ENCODE assay signal across 32 mouse cellular contexts in the genomic region with DNA sequence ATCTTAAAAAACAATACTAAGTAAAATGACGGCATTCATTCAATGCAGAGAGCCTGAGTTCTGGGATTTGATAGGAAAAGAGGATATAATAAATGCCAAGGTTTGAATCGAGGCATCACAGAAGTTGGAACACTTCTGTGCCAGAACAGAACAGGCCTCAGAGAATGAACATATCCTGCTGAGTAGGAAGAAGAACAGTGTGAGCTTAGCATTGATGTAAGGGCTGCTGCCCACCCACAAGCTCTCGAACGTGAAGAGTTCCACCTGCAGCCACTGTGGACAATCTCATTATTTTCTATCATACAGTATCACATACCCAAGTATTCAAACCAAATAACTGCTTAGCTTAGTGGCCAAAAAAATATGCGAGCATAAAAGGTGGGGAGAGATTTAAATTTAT.
DNase-seq lines count a peak whose midpoint lies in the region; ATAC-seq and TF ChIP-seq lines count a peak whose summit lies in the region.
"Had no signal": no experiment of that assay in that cellular context is flagged by ENCODE, and none has a peak within 500 bp of the region (broad histone marks: within the 10 kb centered on the region; RNA-seq: fewer than 3 reads in every experiment).

No protein-coding gene starts in this region.

- H3K27me3 ChIP-seq in forebrain, embryonic 14.5 days (replicated peaks; ENCODE audit: control insufficient read depth, insufficient read depth, low read length) = no peaks in the 10 kb centered on the region
- H3K27me3 ChIP-seq in forebrain, postnatal 0 days (ENCODE audit: insufficient read depth, low read length) = no peaks in the 10 kb centered on the region
- H3K27me3 ChIP-seq: embryonic facial prominence, embryonic 13.5 days; heart, embryonic 12.5 days; hindbrain, embryonic 13.5 days; limb, embryonic 15.5 days; midbrain, embryonic 13.5 days; neural tube, embryonic 13.5 days had no signal

- no peaks in the 10 kb centered on the region for H3K9me3 ChIP-seq in forebrain, embryonic 14.5 days (replicated peaks; ENCODE audit: control insufficient read depth, low read length)
- no peaks in the 10 kb centered on the region for H3K9me3 ChIP-seq in forebrain, postnatal 0 days (ENCODE audit: low read length)
- H3K9me3 ChIP-seq: embryonic facial prominence, embryonic 13.5 days; G1E; heart, embryonic 12.5 days; hindbrain, embryonic 13.5 days; limb, embryonic 10.5 days; limb, embryonic 15.5 days; midbrain, embryonic 13.5 days; neural tube, embryonic 13.5 days had no signal

- H3K9ac ChIP-seq in forebrain, embryonic 14.5 days (ENCODE audit: low read length) = no peak overlapping the region
- H3K9ac ChIP-seq in forebrain, postnatal 0 days = no peak overlapping the region
- H3K9ac ChIP-seq: embryonic facial prominence, embryonic 13.5 days; heart, embryonic 12.5 days; hindbrain, embryonic 13.5 days; limb, embryonic 15.5 days; liver, embryonic 14.5 days; midbrain, embryonic 13.5 days; neural tube, embryonic 13.5 days had no signal

- no peaks in the 10 kb centered on the region for H3K4me1 ChIP-seq in forebrain, embryonic 14.5 days (ENCODE audit: control insufficient read depth, insufficient read depth, low read length)
- H3K4me1 ChIP-seq in forebrain, postnatal 0 days (ENCODE audit: insufficient read depth) = no peaks in the 10 kb centered on the region
- H3K4me1 ChIP-seq: embryonic facial prominence, embryonic 13.5 days; heart, embryonic 12.5 days; hindbrain, embryonic 13.5 days; limb, embryonic 10.5 days; limb, embryonic 15.5 days; midbrain, embryonic 13.5 days; neural tube, embryonic 13.5 days had no signal

- WGBS in forebrain, embryonic 14.5 days = 38% methylated on average over 5 of the region's 5 CpGs
- WGBS in forebrain, postnatal 0 days = 38% methylated on average over 5 of the region's 5 CpGs

- peak; percentile 63; the same call in 1 of the 2 replicates for ATAC-seq in forebrain, embryonic 14.5 days
- no peak for ATAC-seq in forebrain, postnatal 0 days
- ATAC-seq: intestine, postnatal 0 days; midbrain, embryonic 13.5 days had no signal

- no peak overlapping the region for H3K4me3 ChIP-seq in forebrain, embryonic 14.5 days (ENCODE audit: low read depth, low read length)
- no peak overlapping the region for H3K4me3 ChIP-seq in forebrain, postnatal 0 days (ENCODE audit: low read depth, low read length)
- H3K4me3 ChIP-seq: embryonic facial prominence, embryonic 13.5 days; gastrocnemius, adult 2 months; heart, adult 2 months; heart, embryonic 12.5 days; hindbrain, embryonic 13.5 days; limb, embryonic 10.5 days; limb, embryonic 15.5 days; midbrain, embryonic 13.5 days; neural tube, embryonic 13.5 days had no signal

- TF ChIP-seq CTCF in forebrain, postnatal 0 days (IDR thresholded peaks at IDR 0.05; ENCODE audit: low read depth) = no peak

- H3K36me3 ChIP-seq in forebrain, embryonic 14.5 days (ENCODE audit: control insufficient read depth, insufficient read depth, low read length) = no peaks in the 10 kb centered on the region
- H3K36me3 ChIP-seq in forebrain, postnatal 0 days (ENCODE audit: insufficient read depth) = no peaks in the 10 kb centered on the region
- H3K36me3 ChIP-seq: embryonic facial prominence, embryonic 13.5 days; G1E; heart, embryonic 12.5 days; hindbrain, embryonic 13.5 days; limb, embryonic 10.5 days; limb, embryonic 15.5 days; midbrain, embryonic 13.5 days; neural tube, embryonic 13.5 days had no signal

- DNase-seq in forebrain, embryonic 14.5 days (ENCODE audit: low spot score) = peak; percentile 2
- DNase-seq in forebrain, postnatal 0 days = no peak
- peak; percentile 42 to 76 for DNase-seq in layer of hippocampus, adult 18-20 months (ENCODE audit: low spot score in 2 of 2)
- DNase-seq in layer of hippocampus, postnatal 25 days (ENCODE audit: extremely low spot score in 1 of 2, low spot score in 1 of 2) = no peak
- peak; percentile 6 to 22 for DNase-seq in right cerebral cortex, adult 2 months (ENCODE audit: low spot score in 2 of 2)
- no peak for DNase-seq in right cerebral cortex, postnatal 25 days
- peak; percentile 53 for DNase-seq in telencephalon, adult 2 months (ENCODE audit: low read depth, low spot score)
- no peak for DNase-seq in ovary, postnatal 10 days (ENCODE audit: low spot score)
- DNase-seq: adrenal gland, adult 8-10 months; cerebellum, adult 11-12 months; cerebellum, adult 9-11 months; gastrocnemius, adult 2 months; heart, adult 2 months; heart, postnatal 4 days; kidney, adult 9 months; kidney, postnatal 10 days; lung, adult 2 months; lung, postnatal 10 days; thymus, adult 2 months; thymus, postnatal 36 days had no signal

- no peak overlapping the region for H3K4me2 ChIP-seq in forebrain, embryonic 14.5 days (ENCODE audit: low read length)
- no peak overlapping the region for H3K4me2 ChIP-seq in forebrain, postnatal 0 days (ENCODE audit: low read depth)
- H3K4me2 ChIP-seq: embryonic facial prominence, embryonic 13.5 days; heart, embryonic 12.5 days; hindbrain, embryonic 13.5 days; limb, embryonic 15.5 days; midbrain, embryonic 13.5 days; neural tube, embryonic 13.5 days had no signal

- H3K27ac ChIP-seq in forebrain, embryonic 14.5 days (ENCODE audit: low read depth, low read length) = no peak overlapping the region
- H3K27ac ChIP-seq in forebrain, postnatal 0 days (ENCODE audit: low read depth, low read length) = no peak overlapping the region
- H3K27ac ChIP-seq: embryonic facial prominence, embryonic 13.5 days; gastrocnemius, adult 2 months; heart, adult 2 months; hindbrain, embryonic 13.5 days; limb, embryonic 10.5 days; limb, embryonic 15.5 days; liver, embryonic 14.5 days; macrophage; midbrain, embryonic 13.5 days; neural tube, embryonic 13.5 days; stomach, postnatal 0 days had no signal

Comparison
In these comparisons a context has a peak if more than half of its experiments do, and no peak if none do; other contexts are left out.
1. DNase-seq: peak in forebrain, embryonic 14.5 days (single experiment), layer of hippocampus, adult 18-20 months (2 of 2), right cerebral cortex, adult 2 months (2 of 2) and telencephalon, adult 2 months (single experiment); none in forebrain, postnatal 0 days (single experiment), layer of hippocampus, postnatal 25 days (0 of 2), right cerebral cortex, postnatal 25 days (single experiment) and ovary, postnatal 10 days (single experiment).